Comparison of ENCODE assay signal across 14 mouse cellular contexts in the genomic region with DNA sequence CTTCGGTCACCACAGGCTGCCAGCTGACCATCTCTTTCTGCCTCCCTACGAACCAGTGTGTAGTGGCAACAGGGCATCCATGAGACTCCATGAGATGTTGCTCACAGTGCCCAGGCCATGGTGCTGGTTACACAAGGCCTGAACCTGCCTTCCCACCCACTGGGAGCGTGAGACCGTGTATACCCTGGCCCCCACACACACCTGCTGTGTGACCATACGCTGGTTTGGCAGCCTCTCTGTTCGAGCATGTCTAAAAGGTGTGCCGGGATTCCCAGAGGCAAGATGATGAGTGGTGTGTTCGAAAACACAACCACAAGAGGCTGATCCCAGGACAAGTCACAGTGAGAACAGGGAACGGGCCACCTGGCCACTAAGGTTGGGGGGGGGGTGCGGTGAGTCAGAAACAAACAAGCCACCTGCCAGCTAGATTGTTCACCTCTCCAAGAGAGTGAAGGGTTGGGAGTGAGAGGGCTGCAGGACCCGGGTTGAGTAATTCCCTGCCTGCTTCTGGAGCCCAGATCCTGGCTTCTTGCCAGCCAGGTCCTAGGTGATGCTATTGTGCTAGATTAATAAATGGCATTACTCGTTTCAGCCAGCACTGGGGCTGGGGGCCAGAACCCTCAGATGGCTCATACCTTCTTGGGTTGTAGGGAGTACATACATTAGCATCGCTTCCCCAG. TPM values are rescaled to one million over a fixed set of nuclear protein-coding genes. Genes with fewer than 3 reads are reported as not detected.
DNase-seq lines count a peak whose midpoint lies in the region; ATAC-seq and TF ChIP-seq lines count a peak whose summit lies in the region.
"Had no signal": no experiment of that assay in that cellular context is flagged by ENCODE, and none has a peak within 500 bp of the region (broad histone marks: within the 10 kb centered on the region; RNA-seq: fewer than 3 reads in every experiment).

No protein-coding gene starts in this region.

- no peak for TF ChIP-seq CTCF in kidney, adult 2 months (conservative IDR thresholded peaks at IDR 0.05; ENCODE audit: insufficient read depth, insufficient read length, low read depth, low read length)

- no peaks in the 10 kb centered on the region for H3K27me3 ChIP-seq in kidney, adult 2 months (replicated peaks; ENCODE audit: control insufficient read depth, insufficient read depth, low read length)
- H3K27me3 ChIP-seq: liver, embryonic 13.5 days; midbrain, embryonic 15.5 days had no signal

- 81% methylated on average over 13 of the region's 13 CpGs for WGBS in kidney, adult 2 months

- H3K36me3 ChIP-seq in kidney, adult 2 months (ENCODE audit: control insufficient read depth, insufficient read depth, low read length), result no peaks in the 10 kb centered on the region
- H3K36me3 ChIP-seq: heart, embryonic 15.5 days; hindbrain, embryonic 15.5 days; liver, embryonic 13.5 days; midbrain, embryonic 15.5 days had no signal

- no peak for TF ChIP-seq POLR2A in kidney, adult 2 months (IDR thresholded peaks at IDR 0.05; ENCODE audit: low read depth, low read length)

- peak; percentile 49 for DNase-seq in kidney, postnatal 10 days
- DNase-seq in kidney, adult 2 months, result no peak
- peak; percentile 30 for DNase-seq in brain, adult 2 months (ENCODE audit: low read depth, low spot score)
- DNase-seq in cerebellum, adult 9-10 months, result peak; percentile 61
- peak; percentile 80 for DNase-seq in lung, postnatal 25 days (ENCODE audit: low spot score)
- no peak for DNase-seq in left cerebral cortex, adult 8-10 months (ENCODE audit: low spot score in 2 of 2)
- DNase-seq: gastrocnemius, postnatal 14 days; layer of hippocampus, postnatal 36 days; liver, embryonic 13.5 days had no signal

- no peak overlapping the region for H3K27ac ChIP-seq in kidney, adult 2 months (ENCODE audit: insufficient read depth, low read depth, low read length)
- H3K27ac ChIP-seq: heart, embryonic 15.5 days; hindbrain, embryonic 15.5 days; liver, embryonic 13.5 days; midbrain, embryonic 15.5 days had no signal

- no peak overlapping the region for H3K4me3 ChIP-seq in kidney, adult 2 months (ENCODE audit: insufficient read depth, low read depth, low read length)
- H3K4me3 ChIP-seq: heart, embryonic 15.5 days; hindbrain, embryonic 15.5 days; liver, embryonic 13.5 days; midbrain, embryonic 15.5 days had no signal

- no peak for ATAC-seq in monocyte, adult 5-6 weeks (replicated peaks; ENCODE audit: insufficient number of reproducible peaks, low FRiP score, low TSS enrichment, poor library complexity, severe bottlenecking)
- ATAC-seq: forebrain, embryonic 16.5 days; midbrain, embryonic 15.5 days had no signal

- H3K4me1 ChIP-seq in kidney, adult 2 months (ENCODE audit: control insufficient read depth, insufficient read depth, low read length), result peaks cover 9% of the 10 kb centered on the region
- H3K4me1 ChIP-seq: heart, embryonic 15.5 days; hindbrain, embryonic 15.5 days; midbrain, embryonic 15.5 days had no signal

RNA-seq across cellular contexts. Expression of a gene that starts 11.1 kb away (rescaled TPM):
- 41.6 and 55.2 TPM in 2 replicates for polyA plus RNA-seq in kidney, adult 2 months (2012; rRNA removed)
- total RNA-seq in monocyte, adult 5-6 weeks (2017), result 9.3 to 16.4 TPM (median 10.3 TPM) in 3 replicates
- 10 to 100 TPM in 3 of 4 experiments, 1 to 10 TPM in 1; 8.8 to 31.2 (median 15.8) TPM for total RNA-seq in left cerebral cortex, adult 8-10 months (2022)

RNA-seq across cellular contexts. Expression of a gene that starts 56.0 kb away (rescaled TPM):
- 2.5 and 7.0 TPM in 2 replicates for polyA plus RNA-seq in kidney, adult 2 months (2012; rRNA removed)
- not detected in 3 replicates for total RNA-seq in monocyte, adult 5-6 weeks (2017)
- 10 to 100 TPM; 36.2 to 45.5 (median 37.5) TPM for total RNA-seq in left cerebral cortex, adult 8-10 months (2022)

Comparison
In these comparisons a context has a peak if more than half of its experiments do, and no peak if none do; other contexts are left out.
1. DNase-seq: peak in kidney, postnatal 10 days (single experiment), brain, adult 2 months (single experiment), cerebellum, adult 9-10 months (single experiment) and lung, postnatal 25 days (single experiment); none in kidney, adult 2 months (single experiment) and left cerebral cortex, adult 8-10 months (0 of 2).
2. RNA of a gene that starts 56.0 kb away (total RNA-seq): 36.2 to 45.5 TPM in left cerebral cortex, adult 8-10 months; not detected in monocyte, adult 5-6 weeks; every median in the first group is over 10 times any median in the second.